Mouse (Mus musculus) kidney, adult 2 months (tissue): ENCODE measurements around the gene Cdh13.

Experiments used
- CTCF ChIP-seq: fragments of 200-500 bp; conservative IDR thresholded peaks from 2 replicates; pipeline ENCODE4 v1.5.1; 2011; ENCODE audit warnings: low read depth, mild to moderate bottlenecking, control low read depth, low read length, moderate library complexity, mixed read lengths; ENCODE audit not compliant: insufficient read depth, insufficient read length
- POLR2A ChIP-seq: fragments of 200-500 bp; IDR thresholded peaks from one replicate; pipeline ENCODE4 v1.6.1; 2011; ENCODE audit warnings: low read depth, low read length, control low read depth

DNA sequence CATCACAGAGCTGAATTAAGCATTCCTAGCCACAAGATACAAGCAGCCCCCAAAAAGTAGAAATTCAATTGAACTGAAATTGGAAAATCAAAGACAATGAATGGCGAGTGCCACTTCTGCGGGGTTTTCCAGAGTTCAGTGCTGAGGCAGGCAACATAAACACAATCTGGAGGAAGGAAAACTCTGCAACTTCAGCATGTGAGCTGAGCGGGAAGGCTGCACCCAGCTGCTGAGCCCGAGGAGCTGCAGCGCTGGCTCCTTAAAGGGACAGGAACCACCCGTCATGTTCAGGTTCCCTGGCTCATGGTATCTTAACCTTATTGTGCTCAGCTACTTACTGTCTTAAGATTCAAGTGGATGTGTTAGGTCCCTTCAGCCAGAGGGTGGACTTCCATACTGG is 814.7 kb downstream of the Cdh13 start:
- TF ChIP-seq POLR2A (no peak), CTCF (no peak)
